Mouse (Mus musculus): ENCODE data around the gene Plcb1. TPM values are rescaled to one million over a fixed set of nuclear protein-coding genes. Genes with fewer than 3 reads are reported as not detected.

Gene Plcb1
- total RNA-seq, 2 experiments from 2014 or later: 136 to 149 TPM

- DNase-seq (ENCODE audit: extremely low spot score in 1 of 2, low spot score in 1 of 2): no peak
Measured at GRCm38 (mm10) chr2:135485248-135485647, 699.4 kb downstream of the Plcb1 start.

GRCm38 (mm10) chr2:135488277-135488676 lies 702.4 kb downstream of the Plcb1 start:
- no peak for DNase-seq (ENCODE audit: extremely low spot score in 1 of 2, low spot score in 1 of 2)

- no peak for DNase-seq (ENCODE audit: extremely low spot score in 1 of 2, low spot score in 1 of 2)
Measured at GRCm38 (mm10) chr2:135489127-135489526, 703.3 kb downstream of the Plcb1 start.

- DNase-seq (ENCODE audit: extremely low spot score in 1 of 2, low spot score in 1 of 2): no peak
Measured at GRCm38 (mm10) chr2:135492777-135493176, 706.9 kb downstream of the Plcb1 start.

- DNase-seq (ENCODE audit: extremely low spot score in 1 of 2, low spot score in 1 of 2): no peak
Measured at GRCm38 (mm10) chr2:135496553-135496952, 710.7 kb downstream of the Plcb1 start.

GRCm38 (mm10) chr2:135497251-135497650 lies 711.4 kb downstream of the Plcb1 start:
- no peak for DNase-seq (ENCODE audit: extremely low spot score in 1 of 2, low spot score in 1 of 2)

- no peak for DNase-seq (ENCODE audit: extremely low spot score in 1 of 2, low spot score in 1 of 2)
Measured at GRCm38 (mm10) chr2:135500872-135501271, 715.0 kb downstream of the Plcb1 start.

- DNase-seq (ENCODE audit: extremely low spot score in 1 of 2, low spot score in 1 of 2): no peak
Measured at GRCm38 (mm10) chr2:135503328-135503997, 717.6 kb downstream of the Plcb1 start.

GRCm38 (mm10) chr2:135503998-135504354 lies 718.1 kb downstream of the Plcb1 start:
- DNase-seq (ENCODE audit: extremely low spot score in 1 of 2, low spot score in 1 of 2): no peak

- no peak for DNase-seq (ENCODE audit: extremely low spot score in 1 of 2, low spot score in 1 of 2)
Measured at GRCm38 (mm10) chr2:135507111-135507510, 721.2 kb downstream of the Plcb1 start.

- no peak for DNase-seq (ENCODE audit: extremely low spot score in 1 of 2, low spot score in 1 of 2)
Measured at GRCm38 (mm10) chr2:135518956-135519355, 733.1 kb downstream of the Plcb1 start.

Other genes starting within 250 kb of the Plcb1 start
- gene Hao1, start 231.7 kb upstream of the Plcb1 start, total RNA-seq (2021): not detected
- gene Tmx4, start 141.9 kb upstream of the Plcb1 start, total RNA-seq (2021): 100 to 1,000 TPM; 151 to 153 TPM